Mouse (Mus musculus): ENCODE results near the gene Eefsec. TPM values are rescaled to one million over a fixed set of nuclear protein-coding genes. Genes with fewer than 3 reads are reported as not detected.

Eefsec gene
- total and polyA plus RNA-seq, 3 experiments = 27.5 to 378 (median 40.7) TPM

DNA sequence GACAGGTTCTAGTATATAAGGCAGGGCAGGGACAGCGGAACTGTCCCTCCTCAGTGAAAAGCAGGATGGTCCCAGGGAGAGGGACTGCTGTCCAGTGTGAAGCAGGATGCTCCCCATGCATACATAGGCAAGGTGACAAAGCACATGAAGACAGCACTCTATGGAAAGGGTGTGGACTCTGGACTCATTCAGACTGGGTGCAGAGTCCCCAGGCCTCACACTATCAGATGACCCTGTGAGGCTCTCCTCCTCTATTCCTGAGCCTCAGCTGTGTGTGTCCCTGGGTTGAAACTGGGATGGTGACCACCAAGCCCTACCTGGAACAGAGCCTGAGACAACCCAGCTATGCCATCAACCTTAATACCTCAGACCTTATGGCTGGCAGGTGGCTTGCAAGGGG is 194.9 kb downstream of the Eefsec start:
- Histone ChIP-seq H3K4me3 (ENCODE audit: control insufficient read depth in 1 of 2, insufficient read depth in 1 of 2, low read depth in 2 of 2, low read length in 2 of 2) (no peak overlapping the region), H3K9me3 (replicated peaks; ENCODE audit: insufficient read depth, low read length) (no peaks in the 10 kb centered on the region), H3K4me1 (ENCODE audit: control insufficient read depth in 1 of 2, insufficient read depth in 2 of 2, low read length in 2 of 2) (peaks cover 40 to 78% of the 10 kb centered on the region in 2 experiments), H3K9ac (ENCODE audit: control insufficient read depth, low read depth, low read length, poor library complexity, severe bottlenecking) (peak overlapping the region; percentile 44; the same call in 1 of the 2 replicates), H3K27ac (ENCODE audit: control insufficient read depth, low read depth, low read length) (peak overlapping the region; percentile 72), H3K79me2 (ENCODE audit: control insufficient read depth, insufficient read depth, low read length, poor library complexity) (no peaks in the 10 kb centered on the region), H3K27me3 (ENCODE audit: control insufficient read depth in 1 of 2, insufficient read depth in 2 of 2, low read length in 2 of 2) (no peaks in the 10 kb centered on the region), H3K36me3 (ENCODE audit: control insufficient read depth in 1 of 2, insufficient read depth in 2 of 2, low read length in 2 of 2) (peaks cover 0 to 51% of the 10 kb centered on the region in 2 experiments; a peak in 2 of 4 replicates)
- peak; percentile 16 for DNase-seq (ENCODE audit: low read depth, low spot score)
- TF ChIP-seq RCOR1 (IDR thresholded peaks at IDR 0.05; ENCODE audit: low read depth, low read length) = no peak

DNA sequence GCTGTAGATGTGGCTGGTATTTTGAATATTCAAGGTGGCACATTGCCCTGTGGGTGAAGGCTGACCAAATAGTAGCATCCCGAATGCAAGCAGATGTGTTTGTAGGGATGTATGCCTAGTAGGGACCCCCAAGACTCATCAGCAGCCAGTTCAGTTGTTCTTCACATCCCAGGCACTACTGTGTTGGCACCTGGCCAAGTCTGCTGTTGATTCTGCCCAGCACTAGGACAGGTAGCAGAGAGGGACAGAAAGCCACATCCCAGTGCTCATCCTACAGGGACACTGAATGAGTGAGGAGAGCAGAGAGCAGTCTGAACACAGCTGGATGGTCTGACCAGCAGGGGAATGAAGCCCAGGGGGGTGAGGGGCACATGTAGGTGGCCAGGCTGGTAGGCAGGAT is 197.1 kb downstream of the Eefsec start:
- Histone ChIP-seq H3K9ac (ENCODE audit: control insufficient read depth, low read depth, low read length, poor library complexity, severe bottlenecking) (no peak overlapping the region), H3K4me1 (ENCODE audit: control insufficient read depth in 1 of 2, insufficient read depth in 2 of 2, low read length in 2 of 2) (peaks cover 22 to 56% of the 10 kb centered on the region in 2 experiments), H3K79me2 (ENCODE audit: control insufficient read depth, insufficient read depth, low read length, poor library complexity) (no peaks in the 10 kb centered on the region), H3K27ac (ENCODE audit: control insufficient read depth, low read depth, low read length) (no peak overlapping the region), H3K4me3 (ENCODE audit: control insufficient read depth in 1 of 2, insufficient read depth in 1 of 2, low read depth in 2 of 2, low read length in 2 of 2) (no peak overlapping the region), H3K9me3 (replicated peaks; ENCODE audit: insufficient read depth, low read length) (no peaks in the 10 kb centered on the region), H3K36me3 (ENCODE audit: control insufficient read depth in 1 of 2, insufficient read depth in 2 of 2, low read length in 2 of 2) (peaks cover 0 to 29% of the 10 kb centered on the region in 2 experiments; a peak in 2 of 4 replicates), H3K27me3 (ENCODE audit: control insufficient read depth in 1 of 2, insufficient read depth in 2 of 2, low read length in 2 of 2) (no peaks in the 10 kb centered on the region)
- TF ChIP-seq SMC3 (IDR thresholded peaks at IDR 0.05; ENCODE audit: low read depth, low read length) (no peak), MAX (IDR thresholded peaks at IDR 0.05; ENCODE audit: low read length) (no peak), MEF2A (IDR thresholded peaks at IDR 0.05; ENCODE audit: extremely low read depth, insufficient replicate concordance, low read depth, low read length, poor library complexity, severe bottlenecking) (no peak), MAFK (IDR thresholded peaks at IDR 0.05; ENCODE audit: borderline replicate concordance, low read depth, low read length) (no peak), EP300 (IDR thresholded peaks at IDR 0.05; ENCODE audit: low read depth in 1 of 2, low read length in 2 of 2) (no peak), MYB (IDR thresholded peaks at IDR 0.05; ENCODE audit: low read depth, low read length) (no peak), ZNF384 (IDR thresholded peaks at IDR 0.05; ENCODE audit: low read depth, low read length) (no peak), MAZ (IDR thresholded peaks at IDR 0.05; ENCODE audit: low read depth, low read length) (no peak), ZC3H11A (IDR thresholded peaks at IDR 0.05; ENCODE audit: low read depth, low read length) (no peak), ELF1 (IDR thresholded peaks at IDR 0.05; ENCODE audit: low read depth, low read length) (no peak), KAT2A (conservative IDR thresholded peaks at IDR 0.05; ENCODE audit: low read depth, low read length) (no peak)
- DNase-seq (ENCODE audit: low read depth, low spot score) = peak; percentile 53

DNA sequence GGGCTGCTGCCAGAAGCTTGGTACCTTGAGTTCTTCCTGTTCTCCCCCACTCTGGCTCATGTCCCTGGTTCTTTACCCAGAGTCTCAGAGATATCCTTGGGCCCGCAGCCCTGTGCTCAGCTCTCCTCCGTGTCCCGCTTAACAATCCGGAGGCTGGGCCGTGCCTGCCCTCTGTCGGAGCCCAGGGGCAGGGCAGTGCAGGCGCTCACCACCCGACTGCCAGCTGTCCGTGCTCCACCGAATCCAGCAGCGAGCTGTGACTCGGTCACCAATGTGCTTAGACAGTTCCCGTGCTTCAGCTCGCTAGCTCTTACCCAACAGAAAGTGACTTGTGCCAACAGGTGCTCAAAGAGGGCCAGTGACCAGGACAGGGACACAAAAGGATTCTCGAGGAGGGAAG is 203.7 kb downstream of the Eefsec start:
- TF ChIP-seq RAD21 (IDR thresholded peaks at IDR 0.05; ENCODE audit: low read depth, low read length) = no peak
- no peak for TF ChIP-seq MYC (IDR thresholded peaks at IDR 0.05; ENCODE audit: low read depth, low read length)
- no peak for TF ChIP-seq POLR2AphosphoS5 (IDR thresholded peaks at IDR 0.05; ENCODE audit: borderline replicate concordance, low read depth, low read length)
- TF ChIP-seq CTCF (IDR thresholded peaks at IDR 0.05 in 2 of 3, conservative IDR thresholded peaks at IDR 0.05 in 1 of 3; ENCODE audit: control insufficient read depth in 1 of 3, insufficient read depth in 1 of 3, low read depth in 2 of 3, low read length in 3 of 3, poor library complexity in 1 of 3, severe bottlenecking in 1 of 3) = no peak
- no peak for TF ChIP-seq RCOR1 (IDR thresholded peaks at IDR 0.05; ENCODE audit: low read depth, low read length)
- TF ChIP-seq CHD2 (IDR thresholded peaks at IDR 0.05; ENCODE audit: low read length) = no peak
- TF ChIP-seq GATA1 (IDR thresholded peaks at IDR 0.05; ENCODE audit: low read depth, low read length) = no peak
- TF ChIP-seq USF2 (IDR thresholded peaks at IDR 0.05; ENCODE audit: borderline replicate concordance in 1 of 2, insufficient read depth in 1 of 2, low read depth in 1 of 2, low read length in 2 of 2) = no peak
- no peak for TF ChIP-seq MEF2A (IDR thresholded peaks at IDR 0.05; ENCODE audit: extremely low read depth, insufficient replicate concordance, low read depth, low read length, poor library complexity, severe bottlenecking)
- no peak for TF ChIP-seq TCF12 (IDR thresholded peaks at IDR 0.05; ENCODE audit: low read depth, low read length)
- no peak for TF ChIP-seq HCFC1 (IDR thresholded peaks at IDR 0.05; ENCODE audit: low read depth, low read length)
- no peak for TF ChIP-seq MAFK (IDR thresholded peaks at IDR 0.05; ENCODE audit: borderline replicate concordance, low read depth, low read length)
- no peak for TF ChIP-seq ZC3H11A (IDR thresholded peaks at IDR 0.05; ENCODE audit: low read depth, low read length)
- TF ChIP-seq MYB (IDR thresholded peaks at IDR 0.05; ENCODE audit: low read depth, low read length) = no peak
- no peak for TF ChIP-seq ETS1 (IDR thresholded peaks at IDR 0.05; ENCODE audit: low read depth, low read length)
- no peak overlapping the region for H3K4me3 ChIP-seq (ENCODE audit: control insufficient read depth in 1 of 2, insufficient read depth in 1 of 2, low read depth in 2 of 2, low read length in 2 of 2)
- H3K9ac ChIP-seq (ENCODE audit: control insufficient read depth, low read depth, low read length, poor library complexity, severe bottlenecking) = no peak overlapping the region
- no peaks in the 10 kb centered on the region for H3K79me2 ChIP-seq (ENCODE audit: control insufficient read depth, insufficient read depth, low read length, poor library complexity)
- H3K27me3 ChIP-seq (ENCODE audit: control insufficient read depth in 1 of 2, insufficient read depth in 2 of 2, low read length in 2 of 2) = no peaks in the 10 kb centered on the region
- DNase-seq (ENCODE audit: low read depth, low spot score) = no peak
- no peaks in the 10 kb centered on the region for H3K4me1 ChIP-seq (ENCODE audit: control insufficient read depth in 1 of 2, insufficient read depth in 2 of 2, low read length in 2 of 2)
- H3K36me3 ChIP-seq (ENCODE audit: control insufficient read depth in 1 of 2, insufficient read depth in 2 of 2, low read length in 2 of 2) = no peaks in the 10 kb centered on the region
- no peak overlapping the region for H3K27ac ChIP-seq (ENCODE audit: control insufficient read depth, low read depth, low read length)
- H3K9me3 ChIP-seq (replicated peaks; ENCODE audit: insufficient read depth, low read length) = no peaks in the 10 kb centered on the region
